Mouse (Mus musculus): Measurements from ENCODE around the gene Ppp1r9b. TPM values are rescaled to one million over a fixed set of nuclear protein-coding genes. Genes with fewer than 3 reads are reported as not detected.
"Not testable (repeated sequence)": the region's sequence is repeated elsewhere in the genome, so short reads cannot be mapped to it uniquely, and the experiment has no call there.

Ppp1r9b gene
- total RNA-seq, 2 experiments from 2014 or later = 73.7 to 158 TPM

- no peak for ATAC-seq (ENCODE audit: poor library complexity, severe bottlenecking)
These were observed 6.1 kb downstream of the Ppp1r9b start for GRCm38 (mm10) chr11:94996984-94997383.

DNA sequence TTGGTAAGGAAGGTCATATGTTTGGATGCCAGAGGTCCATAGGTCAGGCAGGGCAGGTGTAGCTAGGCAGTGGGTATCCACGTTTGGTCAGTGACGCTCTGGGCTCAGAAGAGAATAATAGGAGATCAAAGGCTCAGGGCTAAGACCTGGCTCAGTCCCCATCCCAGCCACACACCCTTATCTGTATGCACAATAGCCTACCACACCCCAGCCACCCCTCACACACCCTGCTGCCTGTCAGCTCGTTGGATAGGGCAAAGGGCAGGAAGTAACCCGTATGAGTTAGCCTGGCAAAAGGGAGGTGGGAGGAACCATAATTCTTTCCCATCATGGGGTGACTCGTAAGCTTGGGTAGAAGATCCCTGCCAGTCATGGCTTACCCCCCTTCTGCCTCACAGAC, 6.8 kb downstream of the Ppp1r9b start:
- ATAC-seq (ENCODE audit: poor library complexity, severe bottlenecking) = no peak

DNA sequence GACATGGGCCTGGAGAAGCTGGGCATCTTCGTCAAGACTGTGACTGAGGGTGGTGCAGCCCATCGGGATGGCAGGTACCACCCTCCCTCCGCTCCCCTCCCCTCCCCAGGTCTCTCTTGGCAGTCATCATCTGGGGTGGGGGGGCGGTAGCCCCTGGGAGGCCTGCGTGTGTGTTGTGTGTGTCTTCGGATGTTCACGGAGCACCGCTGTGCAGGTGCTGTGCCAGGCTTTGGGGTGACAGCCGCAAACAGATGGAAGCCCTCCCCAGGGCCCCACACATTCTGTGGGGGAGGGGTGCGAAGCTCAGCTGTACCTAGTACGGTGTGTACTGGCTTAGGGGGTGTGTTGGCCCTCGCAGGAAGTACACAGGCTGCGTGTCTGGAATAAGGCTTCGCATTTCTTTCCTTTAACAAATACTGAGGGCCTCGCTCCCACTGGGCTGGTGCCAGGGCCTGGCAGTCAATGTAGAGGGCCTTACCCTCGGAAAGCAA, 7.3 kb downstream of the Ppp1r9b start:
- ATAC-seq (ENCODE audit: poor library complexity, severe bottlenecking) = no peak

DNA sequence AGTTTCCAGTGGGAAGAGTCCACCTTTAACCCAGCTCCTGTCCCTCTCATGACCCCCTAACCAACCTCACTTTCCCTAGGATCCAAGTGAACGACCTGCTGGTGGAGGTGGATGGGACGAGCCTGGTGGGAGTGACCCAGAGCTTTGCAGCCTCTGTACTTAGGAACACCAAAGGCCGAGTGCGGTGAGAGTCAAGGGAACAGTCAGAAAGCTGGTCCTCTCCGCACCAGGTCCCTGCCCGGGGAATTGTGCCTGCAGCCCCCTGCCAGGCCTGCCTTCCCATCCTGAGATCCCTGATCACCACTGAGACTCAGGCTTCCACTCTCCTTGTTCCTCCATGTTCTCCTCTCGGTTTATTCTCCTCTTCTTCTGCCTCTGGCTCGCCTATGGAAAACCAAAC, 9.3 kb downstream of the Ppp1r9b start:
- ATAC-seq (ENCODE audit: poor library complexity, severe bottlenecking) = no peak

DNA sequence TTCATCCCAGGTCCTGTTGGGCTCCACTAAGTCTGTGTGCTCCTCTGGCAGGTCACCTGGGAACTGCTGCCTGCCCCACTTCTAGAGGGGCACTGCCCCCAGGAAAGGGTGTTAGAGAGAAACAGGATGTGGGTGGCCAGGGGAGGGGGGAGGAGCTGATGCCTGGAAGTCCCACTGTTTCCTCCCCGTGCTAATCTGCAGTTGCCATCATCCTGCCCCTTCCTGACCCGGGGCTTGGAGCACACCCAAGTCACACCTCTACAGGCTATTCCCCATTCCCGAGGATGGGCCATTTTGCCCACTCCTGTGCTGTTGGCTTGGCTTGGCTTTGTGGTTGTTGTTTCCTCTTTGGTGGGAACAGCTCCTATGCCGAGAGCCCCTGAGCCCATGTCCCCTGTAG, 9.7 kb downstream of the Ppp1r9b start:
- ATAC-seq (ENCODE audit: poor library complexity, severe bottlenecking) = peak; percentile 49

DNA sequence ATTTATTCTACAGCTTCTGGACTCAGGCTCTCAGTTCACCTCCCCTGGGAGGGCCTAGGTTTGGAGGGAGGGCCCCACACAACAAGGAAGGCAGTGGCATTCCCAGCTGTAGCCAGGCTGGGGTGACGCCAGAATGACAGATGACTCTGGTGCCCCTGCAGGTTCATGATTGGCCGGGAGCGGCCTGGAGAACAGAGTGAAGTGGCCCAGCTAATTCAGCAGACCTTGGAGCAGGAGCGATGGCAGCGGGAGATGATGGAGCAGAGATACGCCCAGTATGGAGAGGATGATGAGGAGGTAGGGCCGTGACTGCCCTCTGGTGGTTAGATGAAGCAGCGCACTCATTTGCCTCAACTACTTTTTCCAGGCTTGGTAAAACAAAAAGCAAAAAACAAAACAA, 10.2 kb downstream of the Ppp1r9b start:
- peak; percentile 76 for ATAC-seq (ENCODE audit: poor library complexity, severe bottlenecking)

DNA sequence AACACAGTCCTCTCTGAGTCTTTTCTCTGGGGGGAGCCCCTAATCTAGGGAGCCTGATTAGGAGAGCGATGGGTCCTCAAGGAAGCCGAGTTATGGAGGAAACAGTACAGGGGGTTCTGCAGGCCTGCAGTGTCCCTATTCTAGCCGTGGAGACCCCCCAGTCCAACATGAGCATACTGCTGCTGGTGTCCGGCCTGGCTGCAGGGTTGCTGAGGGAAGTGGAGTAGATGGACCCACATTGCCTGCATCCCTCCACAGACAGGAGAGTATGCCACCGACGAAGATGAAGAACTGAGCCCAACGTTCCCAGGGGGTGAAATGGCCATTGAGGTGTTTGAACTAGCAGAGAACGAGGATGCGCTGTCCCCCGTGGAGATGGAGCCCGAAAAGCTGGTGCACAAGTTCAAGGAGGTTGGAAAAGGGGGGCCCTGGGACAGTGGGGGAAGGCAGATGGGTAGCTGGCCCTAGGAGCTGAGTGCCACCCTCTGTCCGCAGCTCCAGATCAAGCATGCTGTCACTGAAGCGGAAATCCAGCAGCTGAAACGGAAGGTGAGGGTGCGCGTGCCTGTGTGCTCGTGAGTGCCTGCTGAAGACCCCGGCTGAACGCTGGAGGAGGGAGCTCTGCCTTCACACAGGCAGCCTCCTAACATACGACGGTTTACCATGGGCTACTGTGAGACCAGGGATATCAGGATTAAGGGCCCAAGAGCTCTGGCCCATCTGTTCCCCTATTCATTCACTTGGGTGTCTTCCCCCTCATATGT, 10.9 kb downstream of the Ppp1r9b start:
- no peak for ATAC-seq (ENCODE audit: poor library complexity, severe bottlenecking)

DNA sequence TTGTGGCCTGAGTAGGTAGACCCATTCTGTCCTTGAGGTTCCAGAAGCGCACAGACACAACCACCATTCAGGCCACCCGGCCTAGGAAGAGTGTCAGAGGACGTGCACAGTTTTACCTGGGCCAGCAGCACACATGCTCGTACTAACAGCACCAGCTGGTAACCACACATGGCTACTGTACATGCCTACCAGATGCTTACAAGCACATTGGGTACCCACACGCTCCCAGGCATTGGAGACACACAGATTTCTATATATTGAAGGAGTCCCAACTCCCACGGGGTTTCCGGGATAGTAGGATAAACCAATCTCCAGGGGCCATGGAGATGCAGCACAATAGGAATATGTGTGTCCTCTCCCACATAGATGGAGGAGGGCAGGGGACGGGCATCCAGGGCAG, 11.9 kb downstream of the Ppp1r9b start:
- no peak for ATAC-seq (ENCODE audit: poor library complexity, severe bottlenecking)

DNA sequence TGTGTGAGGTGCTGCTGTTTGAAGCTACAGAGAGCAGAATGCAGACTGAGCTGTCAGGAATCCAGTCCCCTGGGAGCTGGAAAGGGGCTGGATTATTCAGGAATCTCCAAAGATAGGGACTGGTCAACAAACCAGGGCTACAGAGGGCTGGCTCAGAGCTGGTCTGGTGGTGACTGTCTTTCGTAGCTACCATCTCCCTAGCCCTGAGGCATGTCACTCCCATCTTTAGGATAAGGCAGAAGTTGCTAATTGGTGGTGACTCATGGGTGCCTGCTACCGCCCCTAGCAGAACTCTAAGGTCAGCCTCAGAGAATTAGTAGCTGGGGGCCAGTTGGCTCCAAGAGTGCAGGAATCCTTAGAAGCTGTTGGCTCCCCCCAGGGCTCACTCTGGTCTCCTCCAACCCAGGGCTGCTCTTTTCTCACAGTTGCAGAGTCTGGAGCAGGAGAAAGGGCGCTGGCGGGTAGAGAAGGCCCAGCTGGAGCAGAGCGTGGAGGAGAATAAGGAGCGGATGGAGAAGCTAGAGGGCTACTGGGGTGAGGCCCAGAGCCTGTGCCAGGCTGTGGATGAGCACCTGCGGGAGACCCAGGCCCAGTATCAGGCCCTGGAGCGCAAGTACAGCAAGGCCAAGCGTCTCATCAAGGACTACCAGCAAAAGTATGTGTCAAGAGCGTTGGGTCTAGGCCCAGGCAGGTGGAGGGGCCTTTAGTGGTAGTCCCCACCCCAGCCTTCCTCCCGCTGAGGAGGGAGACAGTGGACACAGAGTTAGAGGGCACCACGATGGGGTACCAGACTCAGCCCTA, 13.5 kb downstream of the Ppp1r9b start:
- ATAC-seq (ENCODE audit: poor library complexity, severe bottlenecking) = no peak

GRCm38 (mm10) chr11:95004937-95005198, 14.0 kb downstream of the Ppp1r9b start:
- no peak for ATAC-seq (ENCODE audit: poor library complexity, severe bottlenecking)

DNA sequence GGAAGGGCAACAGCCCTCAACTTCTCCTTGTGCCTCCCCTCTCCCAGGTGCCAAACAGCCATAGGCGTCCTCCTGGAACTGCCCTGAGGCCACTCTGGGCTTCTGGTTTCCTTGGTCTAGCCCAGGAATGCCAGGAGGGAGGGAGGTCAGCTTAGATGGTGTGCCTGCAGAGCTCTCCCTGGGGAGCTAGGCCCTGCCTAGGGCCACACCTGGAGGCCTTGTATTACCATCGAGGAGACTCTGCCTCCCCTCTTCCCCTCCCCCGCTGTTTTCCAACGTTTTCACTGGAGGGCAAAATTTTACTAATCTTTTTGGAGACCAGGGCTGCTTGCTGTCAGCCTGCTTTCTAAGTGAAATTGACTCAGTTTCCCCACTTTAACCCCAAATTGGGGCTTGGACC, 15.2 kb downstream of the Ppp1r9b start:
- ATAC-seq (ENCODE audit: poor library complexity, severe bottlenecking) = no peak

- peak; percentile 86 for ATAC-seq (ENCODE audit: poor library complexity, severe bottlenecking)
These were observed 15.8 kb downstream of the Ppp1r9b start for GRCm38 (mm10) chr11:95006525-95007219.

DNA sequence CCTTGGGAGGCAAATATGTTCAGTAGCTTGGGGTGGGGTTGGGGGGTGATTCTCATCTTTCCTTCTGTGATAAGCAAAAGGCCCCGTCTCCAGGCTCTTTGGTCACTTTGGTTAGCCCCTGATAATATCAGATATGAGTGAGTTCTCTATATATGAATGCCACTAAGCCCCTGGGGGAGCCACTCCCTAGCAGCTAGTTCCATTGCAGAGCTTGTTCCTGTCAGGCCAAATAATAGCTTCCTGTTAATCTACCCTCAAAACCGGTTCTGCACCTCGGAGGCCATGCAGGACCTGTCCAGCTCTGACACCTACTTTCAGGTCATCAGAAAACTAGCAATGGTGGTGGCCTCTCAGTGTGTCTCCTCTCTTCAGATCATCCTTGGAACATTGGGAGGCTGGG, 16.6 kb downstream of the Ppp1r9b start:
- ATAC-seq (ENCODE audit: poor library complexity, severe bottlenecking) = no peak

- ATAC-seq (ENCODE audit: poor library complexity, severe bottlenecking) = no peak
These were observed 18.1 kb downstream of the Ppp1r9b start for GRCm38 (mm10) chr11:95008661-95009628.

- ATAC-seq (ENCODE audit: poor library complexity, severe bottlenecking) = peak; percentile 26; the same call in 1 of the 2 replicates
These were observed 18.8 kb downstream of the Ppp1r9b start, which contains the start of gene Samd14 for GRCm38 (mm10) chr11:95009629-95010014. Samd14 (plus strand) TSS chr11:95009879.

GRCm38 (mm10) chr11:95010141-95010739, 19.4 kb downstream of the Ppp1r9b start:
- ATAC-seq (ENCODE audit: poor library complexity, severe bottlenecking) = no peak

DNA sequence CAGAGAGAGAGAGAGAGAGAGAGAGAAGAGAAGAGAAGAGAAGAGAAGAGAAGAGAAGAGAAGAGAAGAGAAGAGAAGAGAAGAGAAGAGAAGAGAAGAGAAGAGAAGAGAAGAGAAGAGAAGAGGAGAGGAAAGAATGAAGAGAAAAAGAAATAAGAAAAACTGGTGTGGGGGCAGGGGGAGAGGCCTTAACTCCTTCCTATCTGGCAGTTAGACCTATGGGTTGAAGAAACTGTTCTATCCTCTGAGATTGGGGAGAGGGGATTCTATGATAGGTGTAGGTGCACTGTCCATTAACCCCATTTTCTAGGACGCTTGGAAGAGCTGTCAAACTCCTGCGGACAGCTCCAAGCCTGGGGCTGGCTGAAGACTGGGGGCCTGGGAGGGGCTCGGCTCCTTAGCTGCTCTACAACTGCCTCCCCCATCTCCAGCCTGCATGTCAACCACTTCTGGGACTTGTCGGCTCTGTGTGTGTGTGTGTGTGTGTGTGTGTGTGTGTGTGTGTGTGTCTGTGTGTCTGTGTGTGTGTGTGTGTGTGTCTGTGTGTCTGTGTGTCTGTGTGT, 20.1 kb downstream of the Ppp1r9b start:
- ATAC-seq (ENCODE audit: poor library complexity, severe bottlenecking) = not testable (repeated sequence)

DNA sequence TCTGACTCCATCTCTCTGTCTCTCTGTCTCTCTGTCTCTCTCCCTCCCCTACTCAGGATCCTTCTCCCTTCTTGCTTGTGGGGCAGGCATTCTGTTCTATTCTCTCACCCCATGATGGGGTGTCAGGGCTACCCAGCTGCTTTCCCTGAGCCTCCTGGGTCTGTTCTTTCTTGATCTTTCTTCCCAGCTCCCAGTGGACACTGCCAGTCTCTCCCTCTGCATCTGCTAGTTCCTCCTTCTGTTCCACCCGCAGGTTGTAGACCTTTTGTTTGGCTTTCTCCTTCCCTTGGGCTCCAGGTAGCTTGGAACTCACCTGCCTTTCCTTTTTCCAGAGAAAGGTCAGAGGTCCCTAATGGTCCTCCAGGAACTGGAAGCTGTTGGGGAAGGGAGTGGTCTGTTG, 20.6 kb downstream of the Ppp1r9b start:
- ATAC-seq (ENCODE audit: poor library complexity, severe bottlenecking) = no peak

DNA sequence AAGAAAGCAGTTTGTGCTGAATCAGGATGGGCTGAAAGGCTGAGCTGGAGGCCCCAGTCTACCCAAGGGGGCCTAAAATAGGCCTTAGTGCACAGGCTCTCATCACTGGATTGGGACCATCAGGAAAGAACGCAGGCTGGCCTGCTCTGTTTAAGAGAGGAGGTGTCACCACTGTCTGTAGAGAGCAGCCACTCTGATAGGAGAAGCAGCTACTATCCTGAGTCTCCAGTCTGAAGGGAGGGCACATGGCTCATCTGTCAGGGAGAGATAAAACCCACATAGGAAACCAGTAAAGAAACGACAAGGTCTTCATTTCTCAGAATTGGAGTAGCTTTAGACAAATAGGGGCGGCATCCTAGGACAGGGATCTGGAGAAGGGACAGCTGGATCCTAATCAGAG, 21.2 kb downstream of the Ppp1r9b start:
- ATAC-seq (ENCODE audit: poor library complexity, severe bottlenecking) = 0 out of 2 replicates have a peak, but pooled peaks have one; percentile 24

DNA sequence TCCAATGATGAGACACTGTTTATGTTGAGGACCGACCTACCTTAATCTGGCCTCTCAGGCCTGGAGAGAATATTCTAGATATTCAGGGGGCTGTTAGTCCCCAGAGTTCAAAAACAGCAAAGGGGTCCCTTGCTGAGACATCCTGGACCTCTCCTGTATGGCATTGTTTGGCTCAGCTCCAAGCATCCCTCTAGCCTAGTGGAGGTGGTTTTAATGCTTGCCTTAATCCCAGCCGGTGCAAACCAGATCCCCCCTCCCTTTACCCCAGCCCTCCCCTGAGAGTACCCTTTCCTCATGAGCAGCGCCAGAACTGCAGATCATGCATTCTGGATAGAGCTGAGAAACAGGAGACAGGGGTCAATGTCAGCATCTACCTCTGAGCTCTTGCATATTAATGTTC, 21.7 kb downstream of the Ppp1r9b start:
- no peak for ATAC-seq (ENCODE audit: poor library complexity, severe bottlenecking)
